9 mouse cellular contexts compared by ENCODE assay signal in genomic region chr8:126601325-126601724, GRCm38 (mm10). TPM values are rescaled to one million over a fixed set of nuclear protein-coding genes. Genes with fewer than 3 reads are reported as not detected.
DNase-seq lines count a peak whose midpoint lies in the region; ATAC-seq and TF ChIP-seq lines count a peak whose summit lies in the region.
"Had no signal": no experiment of that assay in that cellular context is flagged by ENCODE, and none has a peak within 500 bp of the region (broad histone marks: within the 10 kb centered on the region; RNA-seq: fewer than 3 reads in every experiment).

No protein-coding gene starts in this region.

- no peak for DNase-seq in gastrocnemius, adult 2 months
- DNase-seq in gastrocnemius, postnatal 4 days (ENCODE audit: low spot score in 2 of 2) = no peak
- DNase-seq in lung, embryonic 14.5 days = no peak
- no peak for DNase-seq in lung, postnatal 10 days
- DNase-seq in cerebellum, adult 8-10 months = no peak

- H3K36me3 ChIP-seq in lung, embryonic 14.5 days (ENCODE audit: insufficient read depth) = no peaks in the 10 kb centered on the region
- no peaks in the 10 kb centered on the region for H3K36me3 ChIP-seq in myocyte (ENCODE audit: control insufficient read depth, insufficient read depth)
- H3K36me3 ChIP-seq: liver, embryonic 15.5 days had no signal

- peaks cover 48% of the 10 kb centered on the region for H3K4me1 ChIP-seq in lung, embryonic 14.5 days (ENCODE audit: insufficient read depth)
- H3K4me1 ChIP-seq in embryonic fibroblast, embryonic 13.5 days (ENCODE audit: control insufficient read depth, insufficient read depth, low read length) = peaks cover 28% of the 10 kb centered on the region

- ATAC-seq in lung, embryonic 14.5 days (ENCODE audit: insufficient read depth) = no peak
- no peak for ATAC-seq in frontal cortex, adult (ENCODE audit: low TSS enrichment)

- H3K9ac ChIP-seq in lung, embryonic 14.5 days = no peak overlapping the region
- H3K9ac ChIP-seq: liver, embryonic 15.5 days had no signal

- H3K4me2 ChIP-seq in lung, embryonic 14.5 days = no peak overlapping the region
- peak overlapping the region; percentile 39 for H3K4me2 ChIP-seq in myocyte (ENCODE audit: low read depth)
- H3K4me2 ChIP-seq: liver, embryonic 15.5 days had no signal

- no peak overlapping the region for H3ac ChIP-seq in myocyte (ENCODE audit: control insufficient read depth, insufficient read length)

- H3K27ac ChIP-seq in gastrocnemius, adult 2 months = peak overlapping the region; percentile 48
- H3K27ac ChIP-seq in lung, embryonic 14.5 days (ENCODE audit: low read depth) = peak overlapping the region; percentile 13; the same call in 1 of the 2 replicates
- peak overlapping the region; percentile 99 for H3K27ac ChIP-seq in embryonic fibroblast, embryonic 13.5 days (ENCODE audit: insufficient read depth, low read length)

- no peaks in the 10 kb centered on the region for H3K79me2 ChIP-seq in myocyte (ENCODE audit: control insufficient read depth, insufficient read depth)

- no peaks in the 10 kb centered on the region for H3K9me3 ChIP-seq in lung, embryonic 14.5 days (ENCODE audit: low read depth, low read length)
- H3K9me3 ChIP-seq: liver, embryonic 15.5 days had no signal

- intact Hi-C loops in gastrocnemius, adult 2 months (cut with DNase I) = no loop called here

- WGBS in lung, embryonic 14.5 days = 33% methylated on average over 5 of the region's 5 CpGs

- no peaks in the 10 kb centered on the region for H3K27me3 ChIP-seq in lung, embryonic 14.5 days (ENCODE audit: insufficient read depth, low read length)
- no peaks in the 10 kb centered on the region for H3K27me3 ChIP-seq in myocyte (ENCODE audit: control insufficient read depth, insufficient read depth, insufficient read length)
- H3K27me3 ChIP-seq: liver, embryonic 15.5 days had no signal

- no peak for TF ChIP-seq POLR2A in embryonic fibroblast, embryonic 13.5 days (IDR thresholded peaks at IDR 0.05; ENCODE audit: low read depth, low read length)
- TF ChIP-seq POLR2A in myocyte (IDR thresholded peaks at IDR 0.05; ENCODE audit: insufficient read length, low read depth) = no peak

- H3K4me3 ChIP-seq in gastrocnemius, adult 2 months = no peak overlapping the region
- H3K4me3 ChIP-seq in lung, embryonic 14.5 days (ENCODE audit: low read depth, low read length) = no peak overlapping the region
- no peak overlapping the region for H3K4me3 ChIP-seq in embryonic fibroblast, embryonic 13.5 days (ENCODE audit: insufficient read depth, low read length)
- no peak overlapping the region for H3K4me3 ChIP-seq in myocyte
- H3K4me3 ChIP-seq: liver, embryonic 15.5 days had no signal

- TF ChIP-seq CTCF in gastrocnemius, adult 2 months (IDR thresholded peaks at IDR 0.05) = no peak
- TF ChIP-seq CTCF in lung, embryonic 14.5 days (IDR thresholded peaks at IDR 0.05; ENCODE audit: low read depth) = no peak
- TF ChIP-seq CTCF in embryonic fibroblast, embryonic 13.5 days (IDR thresholded peaks at IDR 0.05; ENCODE audit: borderline replicate concordance, insufficient read depth, low read length) = no peak

TF ChIP-seq in myocyte, 11 proteins besides CTCF, POLR2A, EP300 and RAD21:
- TF ChIP-seq MYOD1 (IDR thresholded peaks at IDR 0.05; ENCODE audit: control insufficient read depth in 1 of 3, insufficient read length in 2 of 3, low read depth in 2 of 3) (peak in 2 of 3 experiments; percentile 35 to 42), MYOG (IDR thresholded peaks at IDR 0.05; ENCODE audit: control insufficient read depth in 1 of 3, insufficient read depth in 1 of 3, insufficient read length in 2 of 3, low read depth in 2 of 3) (peak in 1 of 3 experiments; percentile 56), TCF12 (IDR thresholded peaks at IDR 0.05; ENCODE audit: insufficient read depth, poor library complexity, severe bottlenecking) (no peak)

RNA-seq across cellular contexts. Expression of gene Irf2bp2, which starts 7.5 kb away (rescaled TPM):
- total RNA-seq in gastrocnemius, adult 2 months (2021) = 10 to 100 TPM; 28.6 to 81.6 TPM
- total RNA-seq in gastrocnemius, postnatal 4 days (2021) = 10 to 100 TPM; 71.8 to 76.1 TPM
- 8.9 and 9.3 TPM in 2 replicates for polyA plus RNA-seq in lung, embryonic 14.5 days (2014; fragmentation: Nextera tagmentation; extraction: Ambion mirVana)
- polyA plus RNA-seq in embryonic fibroblast, embryonic 13.5 days (2011; ENCODE audit: insufficient read length, low read depth, missing spikeins) = 58.6 and 74.8 TPM in 2 replicates
- polyA plus RNA-seq in myocyte (2012; fragmentation: generic; extraction: Trizol) = 16.8 TPM

Comparison
In these comparisons a context has a peak if more than half of its experiments do, and no peak if none do; other contexts are left out.
1. H3K27ac ChIP-seq: peak in every context shown above with its lines; median percentile 99 in embryonic fibroblast, embryonic 13.5 days; 48 in gastrocnemius, adult 2 months; 13 in lung, embryonic 14.5 days.